Comparison of ENCODE assay signal across 11 mouse cellular contexts in the genomic region with DNA sequence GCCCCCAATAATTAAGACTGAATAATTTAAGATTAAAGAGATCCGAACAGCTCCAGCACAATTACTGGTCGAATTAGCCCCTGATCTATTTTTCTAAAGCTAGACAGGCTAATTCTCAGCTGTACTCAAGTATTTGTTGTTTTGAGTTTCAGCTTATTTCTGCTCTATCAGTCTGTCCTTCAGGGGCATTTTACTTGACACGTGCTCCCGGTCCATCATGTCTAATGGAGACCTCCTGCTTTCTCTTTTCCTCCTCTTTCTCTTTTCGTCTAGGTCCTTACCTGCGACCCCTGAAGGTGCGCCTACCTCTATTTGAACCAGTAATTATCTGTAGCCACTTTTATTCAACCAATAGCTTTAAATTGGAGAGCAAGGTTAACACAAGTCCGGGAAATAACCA. TPM values are rescaled to one million over a fixed set of nuclear protein-coding genes. Genes with fewer than 3 reads are reported as not detected.
DNase-seq lines count a peak whose midpoint lies in the region; ATAC-seq and TF ChIP-seq lines count a peak whose summit lies in the region.
"Had no signal": no experiment of that assay in that cellular context is flagged by ENCODE, and none has a peak within 500 bp of the region (broad histone marks: within the 10 kb centered on the region; RNA-seq: fewer than 3 reads in every experiment).

No protein-coding gene starts in this region.

- H3K9me3 ChIP-seq in forebrain, embryonic 13.5 days (replicated peaks): no peaks in the 10 kb centered on the region
- H3K9me3 ChIP-seq in forebrain, embryonic 16.5 days (ENCODE audit: control insufficient read depth, low read length): no peaks in the 10 kb centered on the region
- H3K9me3 ChIP-seq in lung, embryonic 15.5 days: no peaks in the 10 kb centered on the region
- H3K9me3 ChIP-seq in lung, postnatal 0 days (ENCODE audit: low read length): no peaks in the 10 kb centered on the region
- no peaks in the 10 kb centered on the region for H3K9me3 ChIP-seq in intestine, embryonic 14.5 days (ENCODE audit: control insufficient read depth, low read length)
- H3K9me3 ChIP-seq in neural tube, embryonic 15.5 days (replicated peaks): no peaks in the 10 kb centered on the region

- TF ChIP-seq CTCF in lung, postnatal 0 days (IDR thresholded peaks at IDR 0.05): no peak

- peaks cover 16% of the 10 kb centered on the region for H3K4me1 ChIP-seq in forebrain, embryonic 13.5 days
- H3K4me1 ChIP-seq in forebrain, embryonic 16.5 days (replicated peaks; ENCODE audit: control insufficient read depth, insufficient read depth, low read length): peaks cover 5% of the 10 kb centered on the region; the same call in 1 of the 2 replicates
- peaks cover 3% of the 10 kb centered on the region; the same call in 1 of the 2 replicates for H3K4me1 ChIP-seq in lung, embryonic 15.5 days
- H3K4me1 ChIP-seq in lung, postnatal 0 days (ENCODE audit: insufficient read depth, low read depth, low read length): no peaks in the 10 kb centered on the region
- H3K4me1 ChIP-seq in intestine, embryonic 14.5 days (replicated peaks; ENCODE audit: control insufficient read depth, insufficient read depth, low read length): peaks cover 3% of the 10 kb centered on the region; the same call in 1 of the 2 replicates
- peaks cover 24% of the 10 kb centered on the region for H3K4me1 ChIP-seq in neural tube, embryonic 15.5 days

- TF ChIP-seq EP300 in lung, postnatal 0 days (IDR thresholded peaks at IDR 0.05): no peak

- H3K27me3 ChIP-seq in forebrain, embryonic 13.5 days: no peaks in the 10 kb centered on the region
- H3K27me3 ChIP-seq in forebrain, embryonic 16.5 days (replicated peaks; ENCODE audit: control insufficient read depth, insufficient read depth, low read length): no peaks in the 10 kb centered on the region
- H3K27me3 ChIP-seq in lung, embryonic 15.5 days: no peaks in the 10 kb centered on the region
- no peaks in the 10 kb centered on the region for H3K27me3 ChIP-seq in lung, postnatal 0 days (replicated peaks; ENCODE audit: insufficient read depth, low read length)
- H3K27me3 ChIP-seq in intestine, embryonic 14.5 days (replicated peaks; ENCODE audit: control insufficient read depth, insufficient read depth, low read length): no peaks in the 10 kb centered on the region
- H3K27me3 ChIP-seq in neural tube, embryonic 15.5 days (replicated peaks): 0 out of 2 replicates have a peak, but pooled peaks cover 3% of the 10 kb centered on the region

- no peaks in the 10 kb centered on the region for H3K36me3 ChIP-seq in forebrain, embryonic 13.5 days (ENCODE audit: poor library complexity, severe bottlenecking)
- no peaks in the 10 kb centered on the region for H3K36me3 ChIP-seq in forebrain, embryonic 16.5 days (ENCODE audit: control insufficient read depth, insufficient read depth)
- no peaks in the 10 kb centered on the region for H3K36me3 ChIP-seq in lung, embryonic 15.5 days
- H3K36me3 ChIP-seq in lung, postnatal 0 days (ENCODE audit: insufficient read depth, low read length): no peaks in the 10 kb centered on the region
- H3K36me3 ChIP-seq in intestine, embryonic 14.5 days (ENCODE audit: control insufficient read depth, insufficient read depth, low read length): 0 out of 2 replicates have a peak, but pooled peaks cover 6% of the 10 kb centered on the region
- no peaks in the 10 kb centered on the region for H3K36me3 ChIP-seq in neural tube, embryonic 15.5 days

- ATAC-seq in forebrain, embryonic 13.5 days: no peak
- no peak for ATAC-seq in forebrain, embryonic 16.5 days
- ATAC-seq in lung, embryonic 15.5 days (ENCODE audit: borderline replicate concordance, extremely low read depth, low FRiP score, low TSS enrichment): no peak
- ATAC-seq in lung, postnatal 0 days: no peak
- ATAC-seq in intestine, embryonic 14.5 days (replicated peaks; ENCODE audit: low FRiP score, low TSS enrichment, low read depth): no peak
- no peak for ATAC-seq in neural tube, embryonic 15.5 days (ENCODE audit: low FRiP score)

- no peak overlapping the region for H3K4me3 ChIP-seq in forebrain, embryonic 13.5 days
- no peak overlapping the region for H3K4me3 ChIP-seq in forebrain, embryonic 16.5 days (replicated peaks; ENCODE audit: low read length)
- H3K4me3 ChIP-seq in lung, embryonic 15.5 days: no peak overlapping the region; the same call in 1 of the 2 replicates
- H3K4me3 ChIP-seq in lung, postnatal 0 days (ENCODE audit: low read depth, low read length): no peak overlapping the region
- no peak overlapping the region for H3K4me3 ChIP-seq in intestine, embryonic 14.5 days (ENCODE audit: low read depth, low read length)
- no peak overlapping the region for H3K4me3 ChIP-seq in neural tube, embryonic 15.5 days (replicated peaks)

- H3K9ac ChIP-seq in forebrain, embryonic 13.5 days: peak overlapping the region; percentile 43; the same call in 1 of the 2 replicates
- H3K9ac ChIP-seq in forebrain, embryonic 16.5 days (replicated peaks; ENCODE audit: low read depth, low read length): no peak overlapping the region
- no peak overlapping the region for H3K9ac ChIP-seq in lung, embryonic 15.5 days
- no peak overlapping the region for H3K9ac ChIP-seq in lung, postnatal 0 days (replicated peaks; ENCODE audit: low read depth)
- no peak overlapping the region for H3K9ac ChIP-seq in intestine, embryonic 14.5 days (ENCODE audit: low read length)
- no peak overlapping the region for H3K9ac ChIP-seq in neural tube, embryonic 15.5 days (replicated peaks)

- no peak overlapping the region; the same call in 1 of the 2 replicates for H3K4me2 ChIP-seq in forebrain, embryonic 13.5 days
- no peak overlapping the region for H3K4me2 ChIP-seq in forebrain, embryonic 16.5 days (ENCODE audit: low read length)
- peak overlapping the region; percentile 75; the same call in 1 of the 2 replicates for H3K4me2 ChIP-seq in lung, embryonic 15.5 days
- H3K4me2 ChIP-seq in lung, postnatal 0 days (replicated peaks; ENCODE audit: low read depth, low read length): no peak overlapping the region; the same call in 1 of the 2 replicates
- H3K4me2 ChIP-seq in intestine, embryonic 14.5 days (ENCODE audit: low read length): peak overlapping the region; percentile 64; the same call in 1 of the 2 replicates
- H3K4me2 ChIP-seq in neural tube, embryonic 15.5 days: peak overlapping the region; percentile 72; the same call in 1 of the 2 replicates

- DNase-seq in lung, postnatal 0 days (ENCODE audit: low spot score): no peak
- DNase-seq in intestine, embryonic 14.5 days (ENCODE audit: low spot score): no peak
- no peak for DNase-seq in cerebellum, postnatal 14 days
- DNase-seq in ovary, postnatal 14 days (ENCODE audit: low spot score): no peak
- DNase-seq: cerebellum, postnatal 25 days; gastrocnemius, postnatal 36 days; kidney, adult 8-10 months had no signal

- 76% methylated on average over 8 of the region's 8 CpGs for WGBS in forebrain, embryonic 13.5 days
- WGBS in forebrain, embryonic 16.5 days: 65% methylated on average over 8 of the region's 8 CpGs
- WGBS in lung, embryonic 15.5 days: 83% methylated on average over 8 of the region's 8 CpGs
- WGBS in lung, postnatal 0 days: 82% methylated on average over 8 of the region's 8 CpGs
- WGBS in intestine, embryonic 14.5 days: 81% methylated on average over 8 of the region's 8 CpGs
- WGBS in neural tube, embryonic 15.5 days: 83% methylated on average over 8 of the region's 8 CpGs

- H3K27ac ChIP-seq in forebrain, embryonic 13.5 days: no peak overlapping the region
- H3K27ac ChIP-seq in forebrain, embryonic 16.5 days (ENCODE audit: low read length): no peak overlapping the region
- no peak overlapping the region for H3K27ac ChIP-seq in lung, embryonic 15.5 days
- H3K27ac ChIP-seq in lung, postnatal 0 days (ENCODE audit: low read length): no peak overlapping the region
- H3K27ac ChIP-seq in intestine, embryonic 14.5 days (ENCODE audit: low read depth): no peak overlapping the region
- H3K27ac ChIP-seq in neural tube, embryonic 15.5 days (replicated peaks): no peak overlapping the region

RNA-seq across cellular contexts. Expression of gene Tnip1, which starts 8.0 kb away (rescaled TPM):
- 10.4 and 10.8 TPM in 2 replicates for polyA plus RNA-seq in forebrain, embryonic 13.5 days (2015; fragmentation: Nextera tagmentation; extraction: Ambion mirVana)
- 12.7 and 13.2 TPM in 2 replicates for polyA plus RNA-seq in forebrain, embryonic 16.5 days (2015; fragmentation: Nextera tagmentation; extraction: Ambion mirVana)
- polyA plus RNA-seq in lung, embryonic 15.5 days (2015; fragmentation: Nextera tagmentation; extraction: Ambion mirVana): 14.9 and 17.5 TPM in 2 replicates
- polyA plus RNA-seq in lung, postnatal 0 days (2015; fragmentation: Nextera tagmentation; extraction: Ambion mirVana): 17.6 and 22.7 TPM in 2 replicates
- polyA plus RNA-seq in intestine, embryonic 14.5 days (2014; fragmentation: Nextera tagmentation; extraction: Ambion mirVana): 20.5 and 20.9 TPM in 2 replicates
- polyA plus RNA-seq in neural tube, embryonic 15.5 days (2015; fragmentation: Nextera tagmentation; extraction: Ambion mirVana): 20.0 and 23.2 TPM in 2 replicates

RNA-seq across cellular contexts. Expression of gene Gpx3, which starts 52.5 kb away (rescaled TPM):
- 17.9 and 20.8 TPM in 2 replicates for polyA plus RNA-seq in forebrain, embryonic 13.5 days (2015; fragmentation: Nextera tagmentation; extraction: Ambion mirVana)
- 17.4 and 18.0 TPM in 2 replicates for polyA plus RNA-seq in forebrain, embryonic 16.5 days (2015; fragmentation: Nextera tagmentation; extraction: Ambion mirVana)
- 149 and 200 TPM in 2 replicates for polyA plus RNA-seq in lung, embryonic 15.5 days (2015; fragmentation: Nextera tagmentation; extraction: Ambion mirVana)
- polyA plus RNA-seq in lung, postnatal 0 days (2015; fragmentation: Nextera tagmentation; extraction: Ambion mirVana): 342 and 535 TPM in 2 replicates
- 263 and 321 TPM in 2 replicates for polyA plus RNA-seq in intestine, embryonic 14.5 days (2014; fragmentation: Nextera tagmentation; extraction: Ambion mirVana)
- 69.2 and 82.4 TPM in 2 replicates for polyA plus RNA-seq in neural tube, embryonic 15.5 days (2015; fragmentation: Nextera tagmentation; extraction: Ambion mirVana)

Comparison
In these comparisons a context has a peak if more than half of its experiments do, and no peak if none do; other contexts are left out.
1. H3K4me2 ChIP-seq: peak in lung, embryonic 15.5 days (single experiment), intestine, embryonic 14.5 days (single experiment) and neural tube, embryonic 15.5 days (single experiment); none in forebrain, embryonic 13.5 days (single experiment), forebrain, embryonic 16.5 days (single experiment) and lung, postnatal 0 days (single experiment).